Mouse (Mus musculus) heart, embryonic 11.5 days (tissue): ENCODE measurements around the gene Cnih3. TPM values are rescaled to one million over a fixed set of nuclear protein-coding genes. Genes with fewer than 3 reads are reported as not detected.
A peak's percentile ranks its signal among the peaks of the same experiment; 100 is the strongest.

Source experiments
- ATAC-seq: fragments of 200-750 bp; cut with Nextera tagmentation; replicated peaks from 2 replicates; pipeline ENCODE4 v1.8.0; 2017; ENCODE audit warnings: moderate library complexity; ENCODE audit not compliant: insufficient number of reproducible peaks, low FRiP score, low TSS enrichment
- H3K27ac ChIP-seq: fragments of 300-500 bp; sonication (generic); 2 replicates; pipeline ENCODE4 v1.5.1; 2014; ENCODE audit warnings: mild to moderate bottlenecking, low read depth, low read length
- H3K27me3 ChIP-seq: fragments of 300-500 bp; sonication (generic); 2 replicates; pipeline ENCODE4 v1.6.1; 2014; ENCODE audit warnings: mild to moderate bottlenecking, low read length, mixed read lengths; ENCODE audit not compliant: control insufficient read depth, insufficient read depth
- H3K36me3 ChIP-seq: fragments of 300-500 bp; sonication (generic); 2 replicates; pipeline ENCODE4 v1.6.1; 2014; ENCODE audit warnings: mild to moderate bottlenecking, low read length, moderate library complexity, mixed read lengths; ENCODE audit not compliant: control insufficient read depth, insufficient read depth
- H3K4me1 ChIP-seq: fragments of 300-500 bp; sonication (generic); 2 replicates; pipeline ENCODE4 v1.6.1; 2014; ENCODE audit warnings: low read length; ENCODE audit not compliant: control insufficient read depth, insufficient read depth
- H3K4me2 ChIP-seq: fragments of 300-500 bp; sonication (generic); 2 replicates; pipeline ENCODE4 v1.6.1; 2014; ENCODE audit warnings: mild to moderate bottlenecking, moderate library complexity
- H3K4me3 ChIP-seq: fragments of 300-500 bp; sonication (generic); 2 replicates; pipeline ENCODE4 v1.5.1; 2014; ENCODE audit warnings: low read depth, low read length
- H3K9ac ChIP-seq: fragments of 300-500 bp; sonication (generic); 2 replicates; pipeline ENCODE4 v1.6.1; 2014; ENCODE audit warnings: mild to moderate bottlenecking, low read depth, low read length, moderate library complexity
- H3K9me3 ChIP-seq: fragments of 300-500 bp; sonication (generic); replicated peaks from 2 replicates; pipeline ENCODE4 v1.6.1; 2016; ENCODE audit warnings: low read length; ENCODE audit not compliant: control insufficient read depth
- WGBS: fragments of 180-500 bp; shearing (Covaris S2); extraction: QIAGEN DNeasy Blood & Tissue Kit; methylation state at CpG from one replicate; pipeline ENCODE4 v1.1.7; 2014; ENCODE audit not compliant: insufficient replicate concordance; 5-methylcytosine and 5-hydroxymethylcytosine counted together
- polyA plus RNA-seq: library from polyadenylated mRNA; unstranded; fragments of >200 nt; fragmentation: Nextera tagmentation; extraction: Ambion mirVana; gene quantifications from 2 replicates; pipeline ENCODE4 v1.2.1, GENCODE M21; 2014

Gene Cnih3
- polyA plus RNA-seq, 1 experiment from 2014 or later = 0.29 TPM

- H3K9me3 ChIP-seq = no peaks in the 10 kb centered on the region
- no peaks in the 10 kb centered on the region for H3K36me3 ChIP-seq
- H3K4me3 ChIP-seq = no peak overlapping the region
- no peaks in the 10 kb centered on the region for H3K4me1 ChIP-seq
- H3K9ac ChIP-seq = peak overlapping the region; percentile 52; the same call in 1 of the 2 replicates
- no peak; the same call in 1 of the 2 replicates for ATAC-seq
- H3K4me2 ChIP-seq = peak overlapping the region; percentile 31
- peak overlapping the region; percentile 79 for H3K27ac ChIP-seq
- WGBS = 84% methylated on average over 4 of the region's 4 CpGs
- H3K27me3 ChIP-seq = no peaks in the 10 kb centered on the region
Observed at GRCm38 (mm10) chr1:181335388-181335787, 17.0 kb upstream of the Cnih3 start.

GRCm38 (mm10) chr1:181336857-181337256, 15.6 kb upstream of the Cnih3 start:
- WGBS = 74% methylated on average over 6 of the region's 6 CpGs
- no peaks in the 10 kb centered on the region for H3K9me3 ChIP-seq
- H3K27ac ChIP-seq = no peak overlapping the region
- no peak overlapping the region for H3K4me2 ChIP-seq
- H3K4me1 ChIP-seq = no peaks in the 10 kb centered on the region
- H3K27me3 ChIP-seq = no peaks in the 10 kb centered on the region
- no peak for ATAC-seq
- no peak overlapping the region for H3K4me3 ChIP-seq
- no peak overlapping the region for H3K9ac ChIP-seq
- H3K36me3 ChIP-seq = no peaks in the 10 kb centered on the region

- H3K27me3 ChIP-seq = no peaks in the 10 kb centered on the region
- no peaks in the 10 kb centered on the region for H3K36me3 ChIP-seq
- no peak overlapping the region for H3K4me3 ChIP-seq
- WGBS = 83% methylated on average over 6 of the region's 6 CpGs
- no peaks in the 10 kb centered on the region for H3K4me1 ChIP-seq
- H3K9ac ChIP-seq = no peak overlapping the region
- H3K4me2 ChIP-seq = no peak overlapping the region
- ATAC-seq = no peak
- H3K9me3 ChIP-seq = no peaks in the 10 kb centered on the region
- H3K27ac ChIP-seq = no peak overlapping the region
Observed at GRCm38 (mm10) chr1:181339106-181339505, 13.3 kb upstream of the Cnih3 start.

- H3K9ac ChIP-seq = no peak overlapping the region
- H3K36me3 ChIP-seq = no peaks in the 10 kb centered on the region
- no peak overlapping the region for H3K27ac ChIP-seq
- H3K4me1 ChIP-seq = no peaks in the 10 kb centered on the region; the same call in 1 of the 2 replicates
- WGBS = 22% methylated on average over 15 of the region's 15 CpGs
- H3K9me3 ChIP-seq = no peaks in the 10 kb centered on the region
- peaks cover 8% of the 10 kb centered on the region for H3K27me3 ChIP-seq
- H3K4me2 ChIP-seq = no peak overlapping the region
- no peak overlapping the region for H3K4me3 ChIP-seq
- no peak for ATAC-seq
Observed at GRCm38 (mm10) chr1:181345547-181345946, 6.9 kb upstream of the Cnih3 start.

- Histone ChIP-seq H3K4me2 (peak overlapping the region; percentile 99), H3K36me3 (no peaks in the 10 kb centered on the region), H3K4me1 (peaks cover 18% of the 10 kb centered on the region), H3K9me3 (no peaks in the 10 kb centered on the region), H3K9ac (peak overlapping the region; percentile 72), H3K27me3 (peaks cover 55% of the 10 kb centered on the region), H3K27ac (no peak overlapping the region), H3K4me3 (peak overlapping the region; percentile 61)
- WGBS = 4% methylated on average over 3 of the region's 3 CpGs
- ATAC-seq = peak; percentile 58; the same call in 1 of the 2 replicates
Observed at GRCm38 (mm10) chr1:181352043-181352366, 423 bp upstream of the Cnih3 start.

- 0 out of 2 replicates have a peak, but pooled peaks have one; percentile 11 for ATAC-seq
- peaks cover 55% of the 10 kb centered on the region for H3K27me3 ChIP-seq
- H3K4me2 ChIP-seq = peak overlapping the region; percentile 99
- peak overlapping the region; percentile 61 for H3K4me3 ChIP-seq
- peaks cover 18% of the 10 kb centered on the region for H3K4me1 ChIP-seq
- no peaks in the 10 kb centered on the region for H3K36me3 ChIP-seq
- H3K9ac ChIP-seq = peak overlapping the region; percentile 72
- H3K27ac ChIP-seq = no peak overlapping the region
- WGBS = 3% methylated on average over 33 of the region's 33 CpGs
- H3K9me3 ChIP-seq = no peaks in the 10 kb centered on the region
Observed at GRCm38 (mm10) chr1:181353200-181354097, 1.0 kb downstream of the Cnih3 start.

- Histone ChIP-seq H3K4me3 (no peak overlapping the region), H3K27ac (no peak overlapping the region), H3K4me2 (no peak overlapping the region), H3K9ac (no peak overlapping the region), H3K36me3 (no peaks in the 10 kb centered on the region), H3K27me3 (peaks cover 46% of the 10 kb centered on the region), H3K4me1 (peaks cover 18% of the 10 kb centered on the region), H3K9me3 (no peaks in the 10 kb centered on the region)
- ATAC-seq = no peak
- 78% methylated on average over 5 of the region's 5 CpGs for WGBS
Observed at GRCm38 (mm10) chr1:181355683-181356082, 3.3 kb downstream of the Cnih3 start.

GRCm38 (mm10) chr1:181357870-181358269, 5.4 kb downstream of the Cnih3 start:
- no peak overlapping the region for H3K4me2 ChIP-seq
- H3K4me3 ChIP-seq = no peak overlapping the region
- no peak overlapping the region for H3K9ac ChIP-seq
- no peak overlapping the region for H3K27ac ChIP-seq
- WGBS = 52% methylated on average over 2 of the region's 2 CpGs
- peaks cover 25% of the 10 kb centered on the region for H3K27me3 ChIP-seq
- H3K9me3 ChIP-seq = no peaks in the 10 kb centered on the region
- no peaks in the 10 kb centered on the region for H3K36me3 ChIP-seq
- ATAC-seq = no peak
- H3K4me1 ChIP-seq = peaks cover 8% of the 10 kb centered on the region

GRCm38 (mm10) chr1:181358526-181358925, 6.1 kb downstream of the Cnih3 start:
- 60% methylated on average over 7 of the region's 7 CpGs for WGBS

More at GRCm38 (mm10) chr1:181358526-181358925, 6.1 kb downstream of the Cnih3 start:
- no peak for ATAC-seq
- no peak overlapping the region for H3K27ac ChIP-seq
- H3K9ac ChIP-seq = no peak overlapping the region
- H3K36me3 ChIP-seq = no peaks in the 10 kb centered on the region
- H3K4me1 ChIP-seq = peaks cover 3% of the 10 kb centered on the region
- no peaks in the 10 kb centered on the region for H3K9me3 ChIP-seq
- peaks cover 18% of the 10 kb centered on the region for H3K27me3 ChIP-seq
- H3K4me3 ChIP-seq = no peak overlapping the region
- no peak overlapping the region for H3K4me2 ChIP-seq
